Mouse (Mus musculus) embryonic facial prominence, embryonic 10.5 days (tissue): ENCODE results near the gene Gm10645. TPM values are rescaled to one million over a fixed set of nuclear protein-coding genes. Genes with fewer than 3 reads are reported as not detected.

Source experiments
- polyA plus RNA-seq: library from polyadenylated mRNA; unstranded; fragments of >200 nt; fragmentation: Nextera tagmentation; extraction: Ambion mirVana; gene quantifications from 2 replicates; pipeline ENCODE4 v1.2.1, GENCODE M21; 2016

Gene Gm10645
- polyA plus RNA-seq, 1 experiment from 2014 or later, result 2.2 TPM

Other genes with a start within 250 kb of the Gm10645 start
- gene Tbc1d9, start 818 bp downstream of the Gm10645 start, polyA plus RNA-seq, result 3.3 and 3.8 TPM in 2 replicates
- gene Ucp1, start 124.2 kb upstream of the Gm10645 start, polyA plus RNA-seq, result 0.09 TPM in 1 of 2 replicates, not detected in the other
- 22.3 and 23.6 TPM in 2 replicates for gene Elmod2, start 166.3 kb upstream of the Gm10645 start, polyA plus RNA-seq
- gene Mgat4d, start 182.3 kb upstream of the Gm10645 start, polyA plus RNA-seq, result not detected in 2 replicates
- gene Clgn, start 223.7 kb upstream of the Gm10645 start, polyA plus RNA-seq, result 2.4 TPM in 2 replicates